Mouse (Mus musculus) bone marrow, adult 2 months (tissue): ENCODE data around the gene Tmem245. TPM values are rescaled to one million over a fixed set of nuclear protein-coding genes. Genes with fewer than 3 reads are reported as not detected.
A peak's percentile ranks its signal among the peaks of the same experiment; 100 is the strongest.

Experiments used
- H3K27ac ChIP-seq: fragments of 200-500 bp; 2 replicates; pipeline ENCODE4 v1.5.1; 2012; ENCODE audit warnings: low read depth, mild to moderate bottlenecking, control low read depth, inconsistent platforms, low read length; ENCODE audit not compliant: control insufficient read depth, poor library complexity, insufficient read depth
- H3K4me1 ChIP-seq: fragments of 200-500 bp; 2 replicates; pipeline ENCODE4 v1.6.1; 2011; ENCODE audit warnings: low read length; ENCODE audit not compliant: control insufficient read depth, insufficient read depth
- H3K4me3 ChIP-seq: fragments of 200-500 bp; replicated peaks from 2 replicates; pipeline ENCODE3; 2011; ENCODE audit warnings: mild to moderate bottlenecking, low read depth, low read length, control low read depth; ENCODE audit not compliant: control insufficient read depth
- CTCF ChIP-seq: fragments of 200-500 bp; IDR thresholded peaks from 2 replicates; pipeline ENCODE4 v1.5.1; 2011; ENCODE audit warnings: low read length, control low read depth; ENCODE audit not compliant: control insufficient read depth, insufficient read depth
- POLR2A ChIP-seq: fragments of 200-500 bp; IDR thresholded peaks from 2 replicates; pipeline ENCODE4 v1.6.1; 2011; ENCODE audit warnings: low read depth, mild to moderate bottlenecking, control low read depth, low read length, borderline replicate concordance; ENCODE audit not compliant: control insufficient read depth
- WGBS: fragments of 180-500 bp; shearing (Covaris S2); methylation state at CpG from one replicate; pipeline ENCODE4 v1.1.7; 2018; 5-methylcytosine and 5-hydroxymethylcytosine counted together
- polyA plus RNA-seq: library from polyadenylated mRNA; stranded (reverse); fragments of >200 nt; gene quantifications from 2 replicates; pipeline ENCODE4 v1.2.4, GENCODE M21; 2011; ENCODE audit warnings: low replicate concordance; ENCODE audit not compliant: missing spikeins, insufficient read depth, insufficient read length

Tmem245 gene
- polyA plus RNA-seq, 1 experiment = 8.5 TPM

- Histone ChIP-seq H3K27ac (peak overlapping the region; percentile 75), H3K4me3 (peak overlapping the region; percentile 5), H3K4me1 (peaks cover 4% of the 10 kb centered on the region)
- 53% methylated on average over 15 of the region's 15 CpGs for WGBS
- TF ChIP-seq POLR2A (no peak), CTCF (no peak)
Measured at GRCm38 (mm10) chr4:56915732-56916325, 31.4 kb downstream of the Tmem245 start.

GRCm38 (mm10) chr4:56914761-56915160, 32.5 kb downstream of the Tmem245 start:
- peak overlapping the region; percentile 70 for H3K27ac ChIP-seq
- no peak for TF ChIP-seq POLR2A
- TF ChIP-seq CTCF = no peak

GRCm38 (mm10) chr4:56914338-56914737, 32.9 kb downstream of the Tmem245 start:
- 87% methylated on average over 6 of the region's 6 CpGs for WGBS
- Histone ChIP-seq H3K4me1 (peaks cover 4% of the 10 kb centered on the region), H3K4me3 (no peak overlapping the region), H3K27ac (peak overlapping the region; percentile 70)
- TF ChIP-seq CTCF (no peak), POLR2A (no peak)

More at GRCm38 (mm10) chr4:56914761-56915160, 32.5 kb downstream of the Tmem245 start:
- Histone ChIP-seq H3K4me1 (peaks cover 4% of the 10 kb centered on the region), H3K4me3 (no peak overlapping the region)
- WGBS = 70% methylated on average over 1 of the region's 1 CpGs

- TF ChIP-seq POLR2A = no peak
- no peak for TF ChIP-seq CTCF
- Histone ChIP-seq H3K4me1 (peaks cover 4% of the 10 kb centered on the region), H3K4me3 (no peak overlapping the region), H3K27ac (no peak overlapping the region)
- WGBS = 90% methylated on average over 7 of the region's 7 CpGs
Measured at GRCm38 (mm10) chr4:56912382-56913001, 34.7 kb downstream of the Tmem245 start.

- 82% methylated on average over 3 of the region's 3 CpGs for WGBS
- TF ChIP-seq CTCF (no peak), POLR2A (no peak)
Measured at GRCm38 (mm10) chr4:56909568-56909967, 37.7 kb downstream of the Tmem245 start.

GRCm38 (mm10) chr4:56907671-56908070, 39.6 kb downstream of the Tmem245 start:
- no peak for TF ChIP-seq CTCF
- no peak for TF ChIP-seq POLR2A
- Histone ChIP-seq H3K4me1 (peaks cover 1% of the 10 kb centered on the region), H3K27ac (no peak overlapping the region), H3K4me3 (no peak overlapping the region)
- 86% methylated on average over 5 of the region's 5 CpGs for WGBS

More at GRCm38 (mm10) chr4:56909568-56909967, 37.7 kb downstream of the Tmem245 start:
- Histone ChIP-seq H3K4me1 (peaks cover 5% of the 10 kb centered on the region), H3K4me3 (no peak overlapping the region), H3K27ac (no peak overlapping the region)

- 89% methylated on average over 3 of the region's 3 CpGs for WGBS
- H3K4me1 ChIP-seq = peaks cover 1% of the 10 kb centered on the region
- no peak for TF ChIP-seq POLR2A
- no peak for TF ChIP-seq CTCF
- no peak overlapping the region for H3K27ac ChIP-seq
- no peak overlapping the region for H3K4me3 ChIP-seq
Measured at GRCm38 (mm10) chr4:56906926-56907325, 40.3 kb downstream of the Tmem245 start.

GRCm38 (mm10) chr4:56905507-56905906, 41.7 kb downstream of the Tmem245 start:
- H3K27ac ChIP-seq = no peak overlapping the region
- 54% methylated on average over 5 of the region's 5 CpGs for WGBS

GRCm38 (mm10) chr4:56901671-56902070, 45.6 kb downstream of the Tmem245 start:
- H3K4me1 ChIP-seq = peaks cover 1% of the 10 kb centered on the region
- no peak overlapping the region for H3K27ac ChIP-seq
- TF ChIP-seq POLR2A (no peak), CTCF (no peak)
- WGBS = 90% methylated on average over 2 of the region's 2 CpGs
- no peak overlapping the region for H3K4me3 ChIP-seq

More at GRCm38 (mm10) chr4:56905507-56905906, 41.7 kb downstream of the Tmem245 start:
- Histone ChIP-seq H3K4me1 (peaks cover 1% of the 10 kb centered on the region), H3K4me3 (no peak overlapping the region)
- TF ChIP-seq POLR2A = no peak

- H3K4me3 ChIP-seq = no peak overlapping the region
- no peak overlapping the region for H3K27ac ChIP-seq
- 85% methylated on average over 8 of the region's 8 CpGs for WGBS
- no peak for TF ChIP-seq POLR2A
- TF ChIP-seq CTCF = no peak
- no peaks in the 10 kb centered on the region for H3K4me1 ChIP-seq
Measured at GRCm38 (mm10) chr4:56899216-56899615, 48.0 kb downstream of the Tmem245 start.
